Mouse (Mus musculus): Measurements from ENCODE around the gene Litaf. TPM values are rescaled to one million over a fixed set of nuclear protein-coding genes. Genes with fewer than 3 reads are reported as not detected.

The Litaf gene
- total and polyA plus RNA-seq, 3 experiments, result 97.5 to 178 (median 154) TPM

DNA sequence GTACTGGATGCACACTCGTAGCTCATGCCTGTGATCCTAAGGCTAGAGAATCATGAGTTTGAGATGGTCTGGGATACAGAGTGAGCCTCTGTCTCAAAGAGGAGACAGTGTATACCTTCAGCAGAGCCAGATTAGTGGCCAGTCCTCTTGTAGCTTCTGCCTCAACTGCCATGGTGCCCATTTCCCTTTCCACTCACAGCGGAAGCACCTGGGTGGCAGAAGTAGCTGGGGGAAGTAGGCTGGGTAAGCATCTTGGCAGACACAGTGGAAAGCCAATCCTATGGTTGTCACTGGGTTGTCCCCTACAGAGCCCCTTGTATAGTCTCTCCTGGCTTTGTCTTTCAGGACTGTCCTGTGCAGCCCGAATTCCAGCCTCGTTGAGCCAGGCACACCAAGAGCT lies 5.9 kb upstream of the Litaf start:
- Histone ChIP-seq H3K9me3 (replicated peaks; ENCODE audit: low read length) (no peaks in the 10 kb centered on the region), H3K4me1 (ENCODE audit: control insufficient read depth in 1 of 2, insufficient read depth in 2 of 2) (peaks cover 46 to 94% of the 10 kb centered on the region in 2 experiments), H3K4me3 (replicated peaks in 1 of 3; ENCODE audit: low read depth in 2 of 3, low read length in 2 of 3, poor library complexity in 1 of 3) (no peak overlapping the region), H3K4me2 (ENCODE audit: insufficient read depth, low read depth, poor library complexity, severe bottlenecking) (no peak overlapping the region), H3K36me3 (replicated peaks in 1 of 2; ENCODE audit: control insufficient read depth in 1 of 2, insufficient read depth in 1 of 2, low read length in 1 of 2) (peaks cover 45 to 67% of the 10 kb centered on the region in 2 experiments), H3K9ac (ENCODE audit: insufficient read depth, low read depth) (no peak overlapping the region), H3K79me2 (replicated peaks; ENCODE audit: control insufficient read depth, extremely low read depth, insufficient read depth, poor library complexity, severe bottlenecking) (peaks cover 9% of the 10 kb centered on the region), H3K27ac (ENCODE audit: insufficient read depth, low read depth) (no peak overlapping the region), H3K27me3 (replicated peaks) (no peaks in the 10 kb centered on the region)
- TF ChIP-seq POLR2AphosphoS2 (IDR thresholded peaks at IDR 0.05; ENCODE audit: low read depth, low read length), result no peak
- no peak for TF ChIP-seq TBP (conservative IDR thresholded peaks at IDR 0.05; ENCODE audit: low read depth, low read length)
- no peak for TF ChIP-seq GABPA (IDR thresholded peaks at IDR 0.05; ENCODE audit: insufficient replicate concordance, low read depth, low read length)
- TF ChIP-seq TCF12 (IDR thresholded peaks at IDR 0.05; ENCODE audit: low read depth, low read length), result no peak
- TF ChIP-seq IRF4 (IDR thresholded peaks at IDR 0.05; ENCODE audit: low read depth, low read length), result no peak
- no peak for TF ChIP-seq HCFC1 (IDR thresholded peaks at IDR 0.05; ENCODE audit: low read depth, low read length)
- TF ChIP-seq RCOR1 (conservative IDR thresholded peaks at IDR 0.05; ENCODE audit: low read depth, low read length), result no peak
- no peak for TF ChIP-seq CHD1 (IDR thresholded peaks at IDR 0.05; ENCODE audit: low read depth, low read length)
- no peak for TF ChIP-seq ETS1 (conservative IDR thresholded peaks at IDR 0.05; ENCODE audit: low read depth, low read length)
- no peak for DNase-seq (ENCODE audit: extremely low read depth)
- in situ Hi-C loops (cut with MboI; ENCODE audit: low pct_ligation_motif_present, low pct_unique_long_range_greater_than_20kb, low sequenced_read_pairs) (no loop called here), dilution Hi-C loops (cut with MboI; ENCODE audit: extremely low pct_ligation_motif_present, extremely low pct_unique_long_range_greater_than_20kb, low sequenced_read_pairs) (no loop called here)

DNA sequence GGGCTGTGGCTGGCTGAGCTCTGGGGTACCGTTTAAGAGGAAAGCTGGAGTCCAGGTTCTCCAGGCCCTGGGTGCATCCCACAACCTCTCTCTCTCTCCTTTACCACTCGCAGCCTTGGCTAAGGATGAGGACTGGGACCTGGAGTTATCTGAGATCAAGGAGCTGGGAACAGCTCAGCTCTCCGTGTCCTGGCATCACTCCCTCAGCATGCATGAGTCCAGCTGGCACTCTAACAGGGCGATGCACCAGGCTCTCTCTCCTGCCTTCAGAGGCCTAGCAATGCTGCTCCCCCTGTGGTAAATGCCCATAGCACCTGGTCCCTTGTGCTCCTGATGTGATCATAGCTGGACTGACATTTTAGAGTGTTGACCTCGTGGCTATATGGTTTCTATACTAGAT lies 5.2 kb upstream of the Litaf start:
- Histone ChIP-seq H3K4me1 (ENCODE audit: control insufficient read depth in 1 of 2, insufficient read depth in 2 of 2) (peaks cover 44 to 87% of the 10 kb centered on the region in 2 experiments), H3K4me2 (ENCODE audit: insufficient read depth, low read depth, poor library complexity, severe bottlenecking) (no peak overlapping the region), H3K27me3 (replicated peaks) (no peaks in the 10 kb centered on the region), H3K9ac (ENCODE audit: insufficient read depth, low read depth) (no peak overlapping the region), H3K79me2 (replicated peaks; ENCODE audit: control insufficient read depth, extremely low read depth, insufficient read depth, poor library complexity, severe bottlenecking) (peaks cover 9% of the 10 kb centered on the region), H3K27ac (ENCODE audit: insufficient read depth, low read depth) (no peak overlapping the region), H3K36me3 (replicated peaks in 1 of 2; ENCODE audit: control insufficient read depth in 1 of 2, insufficient read depth in 1 of 2, low read length in 1 of 2) (peaks cover 42 to 60% of the 10 kb centered on the region in 2 experiments), H3K4me3 (replicated peaks in 1 of 3; ENCODE audit: low read depth in 2 of 3, low read length in 2 of 3, poor library complexity in 1 of 3) (no peak overlapping the region), H3K9me3 (replicated peaks; ENCODE audit: low read length) (no peaks in the 10 kb centered on the region)
- in situ Hi-C loops (cut with MboI; ENCODE audit: low pct_ligation_motif_present, low pct_unique_long_range_greater_than_20kb, low sequenced_read_pairs), result no loop called here
- DNase-seq (ENCODE audit: extremely low read depth), result no peak
- TF ChIP-seq SIN3A (IDR thresholded peaks at IDR 0.05; ENCODE audit: low read length), result no peak
- no peak for TF ChIP-seq CHD1 (IDR thresholded peaks at IDR 0.05; ENCODE audit: low read depth, low read length)
- TF ChIP-seq ZNF384 (IDR thresholded peaks at IDR 0.05; ENCODE audit: low read depth, low read length), result no peak
- TF ChIP-seq GABPA (IDR thresholded peaks at IDR 0.05; ENCODE audit: insufficient replicate concordance, low read depth, low read length), result no peak
- no peak for TF ChIP-seq HCFC1 (IDR thresholded peaks at IDR 0.05; ENCODE audit: low read depth, low read length)
- TF ChIP-seq MAX (IDR thresholded peaks at IDR 0.05; ENCODE audit: low read length), result no peak
- no peak for TF ChIP-seq BHLHE40 (IDR thresholded peaks at IDR 0.05; ENCODE audit: low read depth, low read length)
- no peak for TF ChIP-seq IRF4 (IDR thresholded peaks at IDR 0.05; ENCODE audit: low read depth, low read length)
- TF ChIP-seq USF2 (conservative IDR thresholded peaks at IDR 0.05; ENCODE audit: low read depth, low read length), result no peak
- dilution Hi-C loops (cut with MboI; ENCODE audit: extremely low pct_ligation_motif_present, extremely low pct_unique_long_range_greater_than_20kb, low sequenced_read_pairs), result no loop called here
